Mouse (Mus musculus) liver, adult 2 months (tissue): ENCODE results near the gene Gm10217.

ENCODE experiments used
- CTCF ChIP-seq: fragments of 200-500 bp; IDR thresholded peaks from 2 replicates; pipeline ENCODE4 v1.5.1; 2011; ENCODE audit warnings: low read depth, low read length, control low read depth
- POLR2A ChIP-seq: fragments of 200-500 bp; IDR thresholded peaks from 2 replicates; pipeline ENCODE4 v1.6.1; 2011; ENCODE audit warnings: low read length, control low read depth; ENCODE audit not compliant: insufficient read depth; ENCODE audit errors: extremely low read depth

DNA sequence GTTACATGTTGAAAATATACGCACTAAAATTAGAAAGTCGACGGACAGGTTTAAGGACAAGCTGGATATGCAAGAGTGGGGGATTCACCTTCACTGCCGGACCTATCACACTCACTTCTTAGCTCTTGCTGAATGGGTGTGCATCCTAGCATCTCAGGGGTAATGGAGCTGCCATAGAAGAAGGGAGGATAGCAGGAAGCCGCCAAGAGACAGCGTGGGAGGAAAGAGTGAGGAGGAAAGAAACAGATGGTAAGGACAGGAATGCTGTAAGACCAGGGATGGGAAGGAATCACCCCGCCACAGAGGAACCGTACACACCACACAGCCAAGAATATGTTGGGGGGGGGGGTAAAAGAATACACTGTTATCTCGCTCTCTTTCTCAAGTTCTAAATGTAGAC, 1.1 kb downstream of the Gm10217 start:
- TF ChIP-seq CTCF = no peak
- TF ChIP-seq POLR2A = no peak
